Mouse (Mus musculus) mouse trophoblast stem cell (cell line): ENCODE measurements around the gene Pagr1b.

Source experiments
- in situ Hi-C, 2 experiments: fragments of 300-500 bp; cut with MseI, MboI; formaldehyde crosslinking; loops; 2 replicates in 1 of 2; 3 replicates in 1 of 2; pipeline ENCODE4 v1.15.1; 2025

Gene Pagr1b

GRCm38 (mm10) chr7:126996449-126996848 lies 19.8 kb downstream of the Pagr1b start:
- in situ Hi-C loops, result no loop called here

- in situ Hi-C loops, result no loop called here
Measured at GRCm38 (mm10) chr7:126988816-126989215, 27.5 kb downstream of the Pagr1b start.

- in situ Hi-C loops, result no loop called here
Measured at GRCm38 (mm10) chr7:126986319-126986718, 30.0 kb downstream of the Pagr1b start.

GRCm38 (mm10) chr7:126984667-126985444 lies 31.4 kb downstream of the Pagr1b start:
- in situ Hi-C loops, result no loop called here

- in situ Hi-C loops, result no loop called here
Measured at GRCm38 (mm10) chr7:126983113-126983512, 33.2 kb downstream of the Pagr1b start.

- in situ Hi-C loops, result no loop called here
Measured at GRCm38 (mm10) chr7:126982054-126982453, 34.2 kb downstream of the Pagr1b start.

- in situ Hi-C loops, result no loop called here
Measured at GRCm38 (mm10) chr7:126981601-126982000, 34.7 kb downstream of the Pagr1b start.

- in situ Hi-C loops, result no loop called here
Measured at GRCm38 (mm10) chr7:126978841-126979240, 37.4 kb downstream of the Pagr1b start.

GRCm38 (mm10) chr7:126976878-126977459 lies 39.3 kb downstream of the Pagr1b start:
- in situ Hi-C loops, result no loop called here

- in situ Hi-C loops, result no loop called here
Measured at GRCm38 (mm10) chr7:126975950-126976866, 40.1 kb downstream of the Pagr1b start, which contains the start of gene Cdiptos. Gene Cdiptos, minus strand, starts transcription at chr7:126976098.

- in situ Hi-C loops, result no loop called here
Measured at GRCm38 (mm10) chr7:126975893-126975949, 40.6 kb downstream of the Pagr1b start, which contains the start of gene Cdipt. Gene Cdipt, plus strand, starts transcription at chr7:126975914.

- in situ Hi-C loops, result no loop called here
Measured at GRCm38 (mm10) chr7:126975493-126975892, 40.8 kb downstream of the Pagr1b start.

- in situ Hi-C loops, result loop anchor here (10.0 to 25.0 kb wide), 2 partner anchors 130 to 143 kb away; partner anchors contain the start of genes 4930451I11Rik (in 1 of the 2) and Doc2a (in 1 of the 2)
Measured at GRCm38 (mm10) chr7:126967361-126967760, 48.9 kb downstream of the Pagr1b start.

- in situ Hi-C loops, result loop anchor here (10.0 to 25.0 kb wide), 2 partner anchors 128 to 141 kb away; partner anchors contain the start of genes 4930451I11Rik (in 1 of the 2) and Doc2a (in 1 of the 2)
Measured at GRCm38 (mm10) chr7:126965568-126965967, 50.7 kb downstream of the Pagr1b start.

- in situ Hi-C loops, result loop anchor here (10.0 to 25.0 kb wide), 2 partner anchors 126 to 139 kb away; partner anchors contain the start of genes 4930451I11Rik (in 1 of the 2) and Doc2a (in 1 of the 2)
Measured at GRCm38 (mm10) chr7:126963548-126964286, 52.6 kb downstream of the Pagr1b start.

GRCm38 (mm10) chr7:126961965-126962364 lies 54.3 kb downstream of the Pagr1b start:
- in situ Hi-C loops, result loop anchor here (10.0 to 25.0 kb wide), 2 partner anchors 125 to 137 kb away; partner anchors contain the start of genes 4930451I11Rik (in 1 of the 2) and Doc2a (in 1 of the 2)

GRCm38 (mm10) chr7:126961095-126961494 lies 55.2 kb downstream of the Pagr1b start:
- in situ Hi-C loops, result loop anchor here (10.0 to 25.0 kb wide), 2 partner anchors 124 to 136 kb away; partner anchors contain the start of genes 4930451I11Rik (in 1 of the 2) and Doc2a (in 1 of the 2)

- in situ Hi-C loops, result loop anchor here (10.0 to 25.0 kb wide), 2 partner anchors 122 to 135 kb away; partner anchors contain the start of genes 4930451I11Rik (in 1 of the 2) and Doc2a (in 1 of the 2)
Measured at GRCm38 (mm10) chr7:126959780-126960179, 56.5 kb downstream of the Pagr1b start.

- in situ Hi-C loops, result loop anchor here in 1 of 2 experiments (25.0 kb wide), 1 partner anchor 118 kb away; the partner anchor contains the start of genes 4930451I11Rik and Doc2a
Measured at GRCm38 (mm10) chr7:126955125-126955524, 61.2 kb downstream of the Pagr1b start.

GRCm38 (mm10) chr7:126952646-126953045 lies 63.6 kb downstream of the Pagr1b start:
- in situ Hi-C loops, result loop anchor here in 1 of 2 experiments (25.0 kb wide), 1 partner anchor 115 kb away; the partner anchor contains the start of genes 4930451I11Rik and Doc2a

GRCm38 (mm10) chr7:126951741-126952140 lies 64.5 kb downstream of the Pagr1b start:
- in situ Hi-C loops, result loop anchor here in 1 of 2 experiments (25.0 kb wide), 1 partner anchor 114 kb away; the partner anchor contains the start of genes 4930451I11Rik and Doc2a
